Mouse (Mus musculus) limb, embryonic 11.5 days (tissue): ENCODE measurements around the gene Hoxd3. TPM values are rescaled to one million over a fixed set of nuclear protein-coding genes. Genes with fewer than 3 reads are reported as not detected.
A peak's percentile ranks its signal among the peaks of the same experiment; 100 is the strongest.

Experiments used
- ATAC-seq: fragments of 200-750 bp; cut with Nextera tagmentation; 2 replicates; pipeline ENCODE4 v1.8.0; 2017; ENCODE audit warnings: low read depth; ENCODE audit not compliant: insufficient number of reproducible peaks, low FRiP score, low TSS enrichment
- DNase-seq: peaks from one replicate; pipeline ENCODE4 v3.0.0-alpha.2; 2015; ENCODE audit warnings: low spot score
- H3K27ac ChIP-seq: fragments of 300-500 bp; sonication (generic); replicated peaks from 2 replicates; pipeline ENCODE4 v1.5.1; 2014; ENCODE audit warnings: low read depth, mild to moderate bottlenecking, low read length
- H3K27me3 ChIP-seq: fragments of 300-500 bp; sonication (generic); 2 replicates; pipeline ENCODE4 v1.6.1; 2014; ENCODE audit warnings: mild to moderate bottlenecking, low read length, mixed read lengths; ENCODE audit not compliant: control insufficient read depth, insufficient read depth
- H3K36me3 ChIP-seq: fragments of 300-500 bp; sonication (generic); 2 replicates; pipeline ENCODE4 v1.6.1; 2014; ENCODE audit warnings: mild to moderate bottlenecking, low read length, moderate library complexity, mixed read lengths; ENCODE audit not compliant: control insufficient read depth, insufficient read depth
- H3K4me1 ChIP-seq: fragments of 300-500 bp; sonication (generic); 2 replicates; pipeline ENCODE4 v1.6.1; 2014; ENCODE audit warnings: low read length, mixed read lengths; ENCODE audit not compliant: control insufficient read depth, insufficient read depth
- H3K4me2 ChIP-seq: fragments of 300-500 bp; sonication (generic); 2 replicates; pipeline ENCODE4 v1.6.1; 2014; ENCODE audit warnings: low read depth, mild to moderate bottlenecking, moderate library complexity; ENCODE audit not compliant: severe bottlenecking
- H3K4me3 ChIP-seq: fragments of 300-500 bp; sonication (generic); 2 replicates; pipeline ENCODE4 v1.5.1; 2014; ENCODE audit warnings: low read depth, low read length
- H3K9ac ChIP-seq: fragments of 300-500 bp; sonication (generic); 2 replicates; pipeline ENCODE4 v1.6.1; 2014; ENCODE audit warnings: mild to moderate bottlenecking, low read length
- H3K9me3 ChIP-seq: fragments of 300-500 bp; sonication (generic); 2 replicates; pipeline ENCODE4 v1.6.1; 2016; ENCODE audit warnings: low read length; ENCODE audit not compliant: control insufficient read depth
- WGBS: fragments of 180-500 bp; shearing (Covaris S2); extraction: QIAGEN DNeasy Blood & Tissue Kit; methylation state at CpG from one replicate; pipeline ENCODE4 v1.1.7; 2014; 5-methylcytosine and 5-hydroxymethylcytosine counted together
- polyA plus RNA-seq: library from polyadenylated mRNA; unstranded; fragments of >200 nt; fragmentation: Nextera tagmentation; extraction: Ambion mirVana; gene quantifications from 2 replicates; pipeline ENCODE4 v1.2.1, GENCODE M21; 2014

Hoxd3 gene
- polyA plus RNA-seq, 1 experiment from 2014 or later, result 1.2 TPM

DNA sequence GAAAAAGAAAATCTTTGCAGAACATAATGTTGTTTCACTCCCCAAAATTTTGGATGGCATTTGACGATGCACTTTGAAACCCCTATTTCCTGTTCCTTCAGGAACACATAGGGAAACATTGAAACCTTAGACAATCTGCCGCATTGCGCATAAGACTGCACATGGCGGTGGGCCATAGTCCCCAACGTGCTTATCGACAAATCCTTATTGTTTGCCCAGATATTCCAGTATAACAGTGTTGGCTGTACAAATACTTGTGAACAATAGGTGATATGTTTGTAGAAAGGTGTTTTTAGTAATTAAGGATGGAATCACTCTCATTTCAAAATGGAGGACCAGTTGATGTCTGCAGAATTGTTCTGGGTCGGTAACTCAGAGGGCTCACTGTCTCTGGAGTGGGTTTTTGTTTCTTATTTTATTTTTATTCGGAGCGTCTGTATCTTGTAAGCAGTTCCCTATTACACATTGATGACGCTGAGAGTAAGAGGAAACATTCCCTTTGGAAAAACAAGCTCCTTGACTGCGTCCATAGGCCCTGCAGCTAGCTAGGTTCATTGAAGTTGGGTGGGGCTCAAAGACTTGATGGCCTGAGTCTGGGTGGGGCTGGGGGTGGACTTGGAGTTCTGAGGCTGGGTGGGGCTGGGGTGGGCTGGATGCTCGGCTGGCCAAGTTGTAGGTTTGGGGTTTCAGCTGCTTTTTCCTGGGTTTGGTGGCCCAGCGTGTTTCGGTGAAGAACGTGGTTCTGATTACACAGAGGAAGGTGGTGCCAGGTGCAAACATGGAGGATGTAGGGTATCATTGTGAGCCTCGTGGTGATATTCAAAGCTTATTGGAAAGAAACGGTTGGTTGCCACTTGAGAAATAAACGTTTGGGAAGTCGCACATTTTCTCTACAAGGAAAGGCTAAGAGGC, 1.8 kb downstream of the Hoxd3 start:
- Histone ChIP-seq H3K27me3 (peaks cover 4% of the 10 kb centered on the region; the same call in 1 of the 2 replicates), H3K4me2 (peak overlapping the region; percentile 86), H3K27ac (no peak overlapping the region)

DNA sequence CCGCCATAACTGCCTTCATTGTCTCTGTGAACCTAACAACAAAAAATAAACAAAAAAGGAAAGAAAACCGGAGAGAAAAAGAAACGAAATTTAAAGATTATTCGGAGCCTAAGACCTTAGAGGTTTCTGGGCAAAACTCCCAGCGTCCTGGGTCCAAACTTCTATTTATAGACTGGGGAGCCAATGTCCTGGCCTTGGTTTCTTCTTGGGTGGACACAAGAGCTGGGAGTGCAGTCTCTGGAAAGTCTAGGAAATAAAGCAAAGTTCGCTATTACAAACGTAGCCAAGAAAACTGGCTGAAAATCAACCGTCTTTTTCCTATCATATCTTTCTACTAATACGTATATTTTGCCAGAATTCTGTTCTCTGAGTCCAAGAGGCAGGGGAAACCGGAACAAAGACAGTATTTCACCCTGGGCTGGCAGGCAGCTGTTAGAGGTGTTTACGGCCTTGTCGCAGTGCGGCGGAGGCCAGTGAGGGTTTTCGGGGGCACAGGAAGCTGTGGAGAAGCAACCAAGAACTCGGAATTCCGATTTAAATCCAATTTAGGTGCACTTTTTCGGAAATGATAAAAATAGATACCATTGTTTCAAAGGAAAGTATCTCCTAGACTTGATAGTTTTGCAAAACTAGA, 2.5 kb downstream of the Hoxd3 start:
- no peaks in the 10 kb centered on the region for H3K36me3 ChIP-seq
- H3K27ac ChIP-seq, result no peak overlapping the region
- peak; percentile 76 for DNase-seq
- H3K4me2 ChIP-seq, result peak overlapping the region; percentile 86
- no peak for ATAC-seq
- H3K4me3 ChIP-seq, result peak overlapping the region; percentile 74
- no peaks in the 10 kb centered on the region for H3K9me3 ChIP-seq
- H3K9ac ChIP-seq, result peak overlapping the region; percentile 3; the same call in 1 of the 2 replicates
- WGBS, result 1% methylated on average over 18 of the region's 18 CpGs
- H3K4me1 ChIP-seq, result peaks cover 22% of the 10 kb centered on the region
- peaks cover 4% of the 10 kb centered on the region; the same call in 1 of the 2 replicates for H3K27me3 ChIP-seq

More for the DNA sequence above, 1.8 kb downstream of the Hoxd3 start:
- DNase-seq, result peak; percentile 52
- WGBS, result 3% methylated on average over 19 of the region's 19 CpGs
- H3K4me1 ChIP-seq, result peaks cover 26% of the 10 kb centered on the region
- no peaks in the 10 kb centered on the region for H3K36me3 ChIP-seq
- H3K4me3 ChIP-seq, result peak overlapping the region; percentile 74
- no peaks in the 10 kb centered on the region for H3K9me3 ChIP-seq
- no peak for ATAC-seq
- H3K9ac ChIP-seq, result peak overlapping the region; percentile 3; the same call in 1 of the 2 replicates

- Histone ChIP-seq H3K4me2 (peak overlapping the region; percentile 86), H3K9me3 (no peaks in the 10 kb centered on the region), H3K9ac (no peak overlapping the region), H3K4me3 (no peak overlapping the region; the same call in none of the 2 replicates), H3K27me3 (peaks cover 6% of the 10 kb centered on the region; the same call in 1 of the 2 replicates), H3K36me3 (no peaks in the 10 kb centered on the region), H3K27ac (no peak overlapping the region), H3K4me1 (peaks cover 27% of the 10 kb centered on the region)
- ATAC-seq (no peak), DNase-seq (peak; percentile 65)
- WGBS, result under 1% methylated on average over 14 of the region's 14 CpGs
These were observed 3.2 kb downstream of the Hoxd3 start for GRCm38 (mm10) chr2:74714881-74715280.

DNA sequence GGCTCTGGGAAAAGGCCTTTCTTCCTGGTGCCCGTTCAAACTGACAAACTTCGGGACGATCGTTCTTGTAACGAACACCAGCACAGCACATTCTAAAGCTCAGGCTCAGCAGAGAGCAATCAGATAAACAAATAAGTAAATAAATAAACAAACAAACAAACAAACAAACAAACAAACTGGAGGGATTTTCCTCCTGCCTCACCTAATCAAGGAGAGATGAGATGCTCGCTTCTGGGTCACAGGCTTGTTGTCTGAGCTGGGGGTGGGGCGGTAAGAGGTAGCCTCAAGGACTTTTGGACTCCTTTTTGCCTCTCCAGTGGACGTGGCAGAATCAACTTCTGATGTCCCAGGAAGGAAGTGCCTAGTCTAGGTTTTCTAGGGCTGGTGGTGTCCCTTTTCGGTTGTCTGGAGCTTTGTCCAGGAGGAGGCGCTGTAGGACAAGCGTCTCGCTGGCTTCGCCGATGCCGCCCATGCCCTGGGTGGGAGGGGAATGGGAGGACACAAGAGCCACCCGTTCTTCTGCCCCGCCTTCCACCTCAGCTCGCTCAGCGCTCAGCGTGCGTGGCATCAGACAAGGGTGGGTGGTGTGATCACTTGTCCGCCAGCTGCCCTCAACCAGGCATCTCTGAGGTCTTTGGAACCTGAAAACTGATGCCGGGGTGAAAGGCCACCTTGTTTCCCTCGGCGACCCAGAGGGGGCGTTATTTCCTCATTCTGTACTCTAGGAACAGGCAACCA, 3.9 kb downstream of the Hoxd3 start:
- no peak overlapping the region for H3K9ac ChIP-seq
- WGBS, result 2% methylated on average over 26 of the region's 26 CpGs

DNA sequence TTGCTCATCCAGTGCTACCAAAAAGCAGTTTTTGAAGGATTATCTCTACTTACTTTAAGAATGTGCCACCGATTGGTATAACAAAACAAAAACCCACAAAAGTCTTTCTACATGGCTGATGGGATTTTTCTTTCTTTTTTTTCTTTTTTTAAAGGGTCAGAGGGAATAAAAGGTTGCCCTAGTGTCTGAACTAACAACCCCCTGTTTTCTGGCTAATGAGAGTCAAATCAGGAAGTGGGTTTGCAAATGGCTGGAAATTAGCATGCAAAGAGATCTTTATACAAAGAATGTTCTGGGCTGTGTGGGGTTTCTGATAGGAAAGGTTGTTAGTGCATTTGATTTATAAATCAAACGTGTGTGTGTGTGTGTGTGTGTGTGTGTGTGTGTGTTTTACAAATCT, 8.7 kb downstream of the Hoxd3 start:
- Histone ChIP-seq H3K4me2 (no peak overlapping the region), H3K36me3 (no peaks in the 10 kb centered on the region), H3K27ac (no peak overlapping the region), H3K4me1 (peaks cover 51% of the 10 kb centered on the region), H3K9ac (no peak overlapping the region), H3K4me3 (no peak overlapping the region), H3K9me3 (no peaks in the 10 kb centered on the region), H3K27me3 (peaks cover 30% of the 10 kb centered on the region)
- ATAC-seq (no peak), DNase-seq (no peak)
- 7% methylated on average over 2 of the region's 2 CpGs for WGBS

More for the DNA sequence above, 3.9 kb downstream of the Hoxd3 start:
- no peaks in the 10 kb centered on the region for H3K36me3 ChIP-seq
- peak overlapping the region; percentile 86 for H3K4me2 ChIP-seq
- peak; percentile 57; the same call in 1 of the 2 replicates for ATAC-seq
- H3K27me3 ChIP-seq, result peaks cover 6% of the 10 kb centered on the region; the same call in 1 of the 2 replicates
- DNase-seq, result peak; percentile 97
- peaks cover 28% of the 10 kb centered on the region for H3K4me1 ChIP-seq
- no peaks in the 10 kb centered on the region for H3K9me3 ChIP-seq
- no peak overlapping the region for H3K27ac ChIP-seq
- H3K4me3 ChIP-seq, result peak overlapping the region; percentile 22

- DNase-seq (peak; percentile 36), ATAC-seq (no peak)
- Histone ChIP-seq H3K36me3 (no peaks in the 10 kb centered on the region), H3K9me3 (no peaks in the 10 kb centered on the region), H3K4me3 (no peak overlapping the region), H3K27ac (no peak overlapping the region), H3K9ac (no peak overlapping the region), H3K4me2 (no peak overlapping the region), H3K27me3 (peaks cover 34% of the 10 kb centered on the region), H3K4me1 (peaks cover 45% of the 10 kb centered on the region)
- 9% methylated on average over 5 of the region's 5 CpGs for WGBS
These were observed 9.3 kb downstream of the Hoxd3 start for GRCm38 (mm10) chr2:74720955-74721491.

DNA sequence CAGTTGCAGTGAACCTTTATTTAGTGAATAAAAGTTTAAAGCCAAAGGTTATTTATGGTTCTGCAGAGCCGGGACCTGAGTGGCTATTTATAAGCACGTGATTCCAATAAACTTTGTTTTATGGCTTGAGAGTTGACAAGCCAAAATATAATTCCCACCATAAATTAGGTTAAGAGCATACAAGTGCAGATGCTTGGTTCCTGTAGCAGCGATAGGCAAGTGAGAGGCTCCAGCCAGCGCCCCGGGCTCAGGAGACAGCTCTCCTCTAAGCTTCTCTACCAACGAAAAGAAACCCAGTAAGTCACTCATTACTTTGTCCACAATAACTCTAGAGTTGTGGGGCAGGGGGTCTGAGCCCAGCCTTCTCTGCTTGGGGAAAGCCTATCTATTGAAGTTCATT, 10.2 kb downstream of the Hoxd3 start:
- H3K4me1 ChIP-seq, result peaks cover 49% of the 10 kb centered on the region
- ATAC-seq, result no peak
- no peak overlapping the region for H3K9ac ChIP-seq
- no peak overlapping the region for H3K4me2 ChIP-seq
- 2% methylated on average over 6 of the region's 6 CpGs for WGBS
- peaks cover 42% of the 10 kb centered on the region for H3K27me3 ChIP-seq
- no peaks in the 10 kb centered on the region for H3K9me3 ChIP-seq
- DNase-seq, result peak; percentile 57
- H3K36me3 ChIP-seq, result no peaks in the 10 kb centered on the region
- no peak overlapping the region for H3K4me3 ChIP-seq
- no peak overlapping the region for H3K27ac ChIP-seq

DNA sequence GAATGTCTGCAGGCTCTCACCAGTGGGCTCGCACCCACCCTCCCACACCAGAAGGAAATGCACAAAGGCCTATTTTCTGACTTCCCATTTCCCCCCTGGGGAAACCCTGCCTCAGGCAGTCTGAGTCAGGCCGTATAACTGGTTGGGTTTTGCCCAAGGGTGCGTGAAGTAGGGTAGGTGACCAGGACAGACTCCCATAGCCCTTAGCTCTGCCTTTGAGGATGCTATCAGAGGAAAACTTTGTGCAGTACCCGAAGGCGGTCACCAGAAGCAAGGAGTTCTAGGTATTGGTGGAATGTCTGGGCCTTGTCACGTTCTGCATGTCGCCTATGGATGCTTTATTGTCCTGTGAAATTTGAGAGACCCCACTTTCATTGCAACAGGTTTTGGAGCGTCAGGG, 11.2 kb downstream of the Hoxd3 start:
- Histone ChIP-seq H3K4me2 (no peak overlapping the region), H3K4me3 (no peak overlapping the region), H3K27me3 (peaks cover 41% of the 10 kb centered on the region), H3K4me1 (peaks cover 60% of the 10 kb centered on the region), H3K36me3 (no peaks in the 10 kb centered on the region), H3K9ac (no peak overlapping the region), H3K27ac (no peak overlapping the region), H3K9me3 (no peaks in the 10 kb centered on the region)
- WGBS, result 17% methylated on average over 8 of the region's 8 CpGs
- peak; percentile 29 for DNase-seq
- no peak for ATAC-seq
